Mouse (Mus musculus): ENCODE results near the gene Gtf2h5.

DNA sequence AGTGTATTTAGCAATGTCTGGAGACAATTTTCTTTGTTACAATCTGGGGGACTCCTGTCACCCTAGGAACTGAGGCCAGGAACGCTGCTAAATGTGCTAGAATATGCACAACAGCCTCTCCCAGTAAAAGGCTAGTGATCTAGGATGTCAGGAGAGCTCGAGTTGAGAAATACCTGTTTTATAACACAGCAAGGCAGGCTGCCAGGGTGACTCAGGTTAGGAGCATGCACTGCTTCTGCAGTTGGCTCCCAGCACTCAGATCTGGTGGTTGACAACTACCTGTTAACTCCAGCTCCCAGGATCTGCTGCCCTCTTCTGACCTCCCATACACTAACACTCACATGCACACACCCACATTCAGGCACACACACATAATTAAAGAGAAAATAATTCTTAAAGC lies 13.6 kb upstream of the Gtf2h5 start:
- TF ChIP-seq CTCF (IDR thresholded peaks at IDR 0.05; ENCODE audit: borderline replicate concordance, extremely low read depth, insufficient read depth, insufficient read length) (no peak), POLR2A (IDR thresholded peaks at IDR 0.05; ENCODE audit: borderline replicate concordance, extremely low read depth, insufficient read depth, insufficient read length, poor library complexity, severe bottlenecking) (no peak)
